Mouse (Mus musculus) spleen, adult 10 weeks (tissue): ENCODE data around the gene E330034G19Rik. TPM values are rescaled to one million over a fixed set of nuclear protein-coding genes. Genes with fewer than 3 reads are reported as not detected.

ENCODE experiments used
- polyA plus RNA-seq: library from polyadenylated mRNA; stranded (reverse); fragments of 350-450 nt; fragmentation: Illumina TruSeq; extraction: RNeasy Lipid Tissue Mini Kit (QIAGEN cat#74804); gene quantifications from one replicate; pipeline ENCODE4 v1.2.3, GENCODE M21; 2015; ENCODE audit warnings: low replicate concordance; ENCODE audit not compliant: insufficient read depth

E330034G19Rik gene
- polyA plus RNA-seq, result not detected

GRCm38 (mm10) chr14:24292914-24293313 lies at the start of gene E330034G19Rik:
E330034G19Rik (plus strand) TSS chr14:24293214.

GRCm38 (mm10) chr14:24245177-24246081 lies 47.6 kb upstream of the E330034G19Rik start, which contains the start of gene Dlg5:
Dlg5 (minus strand) TSS chr14:24245920.

Other genes starting within 250 kb of the E330034G19Rik start
- gene Dlg5, start 47.3 kb upstream of the E330034G19Rik start, polyA plus RNA-seq, result 5.2 TPM
- 25.4 TPM for gene Polr3a, start 193.8 kb downstream of the E330034G19Rik start, polyA plus RNA-seq
- gene Rps24, start 193.9 kb downstream of the E330034G19Rik start, polyA plus RNA-seq, result 13,124 TPM